Mouse (Mus musculus) embryonic fibroblast, embryonic 13.5 days (primary cell): ENCODE measurements at regions not wholly inside any gene's neighbourhood (a gene's known extent, or its start where the extent isn't known, plus 50 kb on each side); places are given as distances from the start of the nearest gene placed in this dataset.

Experiments used
- CTCF ChIP-seq: IDR thresholded peaks from 2 replicates; pipeline ENCODE4 v1.5.1; 2011; ENCODE audit warnings: mild to moderate bottlenecking, control low read depth, low read length, moderate library complexity, borderline replicate concordance; ENCODE audit not compliant: insufficient read depth
- POLR2A ChIP-seq: IDR thresholded peaks from 2 replicates; pipeline ENCODE4 v1.6.1; 2011; ENCODE audit warnings: low read depth, mild to moderate bottlenecking, control low read depth, low read length, moderate library complexity

DNA sequence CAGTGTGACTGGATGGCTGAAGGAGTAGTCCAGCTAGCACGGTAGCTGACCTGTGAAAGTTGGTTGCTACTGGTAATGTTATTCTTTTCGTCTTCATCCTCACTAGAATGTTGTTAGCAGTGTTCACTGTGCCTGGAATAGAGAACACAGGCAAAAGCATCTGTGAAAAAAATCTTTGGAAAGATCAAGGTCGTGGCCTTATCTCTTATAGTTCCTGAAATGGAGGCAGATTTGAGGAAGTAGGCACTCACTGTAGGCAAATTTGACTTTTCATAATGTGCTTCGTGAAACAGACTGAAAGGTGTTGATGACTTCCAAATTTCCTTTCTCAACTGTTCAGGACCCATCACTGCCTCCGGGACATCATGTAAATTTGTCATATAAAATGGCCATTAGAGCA lies 124.5 kb upstream of the Adamts9 start:
- no peak for TF ChIP-seq POLR2A
- TF ChIP-seq CTCF, result no peak
